Mouse (Mus musculus): Measurements from ENCODE around the gene Igfbp4. TPM values are rescaled to one million over a fixed set of nuclear protein-coding genes. Genes with fewer than 3 reads are reported as not detected.

The Igfbp4 gene
- polyA plus RNA-seq, 1 experiment from 2014 or later, result 559 TPM

Other genes with a start within 250 kb of the Igfbp4 start
- gene Msl1, start 245.7 kb upstream of the Igfbp4 start, polyA plus RNA-seq (2016; fragmentation: Nextera tagmentation; extraction: Ambion mirVana), result 14.0 and 21.6 TPM in 2 replicates
- 29.5 and 37.2 TPM in 2 replicates for gene Casc3, start 236.3 kb upstream of the Igfbp4 start, polyA plus RNA-seq (2016; fragmentation: Nextera tagmentation; extraction: Ambion mirVana)
- 0.78 and 0.87 TPM in 2 replicates for gene Rapgefl1, start 204.5 kb upstream of the Igfbp4 start, polyA plus RNA-seq (2016; fragmentation: Nextera tagmentation; extraction: Ambion mirVana)
- gene Wipf2, start 177.6 kb upstream of the Igfbp4 start, polyA plus RNA-seq (2016; fragmentation: Nextera tagmentation; extraction: Ambion mirVana), result 2.8 and 4.1 TPM in 2 replicates
- gene Cdc6, start 133.4 kb upstream of the Igfbp4 start, polyA plus RNA-seq (2016; fragmentation: Nextera tagmentation; extraction: Ambion mirVana), result 39.3 and 47.7 TPM in 2 replicates
- gene Rara, start 113.4 kb upstream of the Igfbp4 start, polyA plus RNA-seq (2016; fragmentation: Nextera tagmentation; extraction: Ambion mirVana), result 30.4 and 36.9 TPM in 2 replicates
- 1.0 and 1.1 TPM in 2 replicates for gene Gjd3, start 58.2 kb upstream of the Igfbp4 start, polyA plus RNA-seq (2016; fragmentation: Nextera tagmentation; extraction: Ambion mirVana)
- 207 and 238 TPM in 2 replicates for gene Top2a, start 17.1 kb upstream of the Igfbp4 start, polyA plus RNA-seq (2016; fragmentation: Nextera tagmentation; extraction: Ambion mirVana)
- gene Tns4, start 48.1 kb downstream of the Igfbp4 start, polyA plus RNA-seq (2016; fragmentation: Nextera tagmentation; extraction: Ambion mirVana), result 0.36 TPM in 2 replicates
- gene Ccr7, start 113.8 kb downstream of the Igfbp4 start, polyA plus RNA-seq (2016; fragmentation: Nextera tagmentation; extraction: Ambion mirVana), result 0.25 and 0.78 TPM in 2 replicates
- gene Smarce1, start 189.8 kb downstream of the Igfbp4 start, polyA plus RNA-seq (2016; fragmentation: Nextera tagmentation; extraction: Ambion mirVana), result 191 and 259 TPM in 2 replicates
- gene Krt222, start 202.8 kb downstream of the Igfbp4 start, polyA plus RNA-seq (2016; fragmentation: Nextera tagmentation; extraction: Ambion mirVana), result 0.68 and 1.6 TPM in 2 replicates
- not detected in 2 replicates for gene Krt24, start 244.0 kb downstream of the Igfbp4 start, polyA plus RNA-seq (2016; fragmentation: Nextera tagmentation; extraction: Ambion mirVana)